Mouse (Mus musculus) limb, embryonic 12.5 days (tissue): ENCODE results near the gene Cd300lg. TPM values are rescaled to one million over a fixed set of nuclear protein-coding genes. Genes with fewer than 3 reads are reported as not detected.

Experiments
- ATAC-seq: fragments of 200-750 bp; cut with Nextera tagmentation; 2 replicates; pipeline ENCODE4 v1.8.0; 2017; ENCODE audit warnings: low read depth, moderate TSS enrichment; ENCODE audit not compliant: insufficient number of reproducible peaks, insufficient read depth, low FRiP score, low TSS enrichment
- H3K27ac ChIP-seq: fragments of 300-500 bp; sonication (generic); 2 replicates; pipeline ENCODE4 v1.5.1; 2016; ENCODE audit warnings: mild to moderate bottlenecking, moderate library complexity
- H3K27me3 ChIP-seq: fragments of 300-500 bp; sonication (generic); 2 replicates; pipeline ENCODE4 v1.6.1; 2016; ENCODE audit warnings: mild to moderate bottlenecking, moderate library complexity
- H3K36me3 ChIP-seq: fragments of 300-500 bp; sonication (generic); 2 replicates; pipeline ENCODE4 v1.6.1; 2016; ENCODE audit warnings: mild to moderate bottlenecking, moderate library complexity
- H3K4me1 ChIP-seq: fragments of 300-500 bp; sonication (generic); replicated peaks from 2 replicates; pipeline ENCODE4 v1.6.1; 2016
- H3K4me2 ChIP-seq: fragments of 300-500 bp; sonication (generic); 2 replicates; pipeline ENCODE4 v1.6.1; 2016; ENCODE audit warnings: mild to moderate bottlenecking, moderate library complexity
- H3K4me3 ChIP-seq: fragments of 300-500 bp; sonication (generic); replicated peaks from 2 replicates; pipeline ENCODE4 v1.5.1; 2016; ENCODE audit warnings: mild to moderate bottlenecking
- H3K9ac ChIP-seq: fragments of 300-500 bp; sonication (generic); replicated peaks from 2 replicates; pipeline ENCODE4 v1.6.1; 2016; ENCODE audit warnings: mild to moderate bottlenecking, moderate library complexity
- H3K9me3 ChIP-seq: fragments of 300-500 bp; sonication (generic); 2 replicates; pipeline ENCODE4 v1.6.1; 2016; ENCODE audit warnings: mild to moderate bottlenecking, moderate library complexity
- WGBS: fragments of 180-500 bp; shearing (Covaris S2); methylation state at CpG from one replicate; pipeline ENCODE4 v1.1.7; 2016; 5-methylcytosine and 5-hydroxymethylcytosine counted together
- polyA plus RNA-seq: library from polyadenylated mRNA; unstranded; fragments of >200 nt; fragmentation: Nextera tagmentation; extraction: Ambion mirVana; gene quantifications from 2 replicates; pipeline ENCODE4 v1.2.1, GENCODE M21; 2016

Cd300lg gene
- polyA plus RNA-seq, 1 experiment from 2014 or later = 0.70 TPM

DNA sequence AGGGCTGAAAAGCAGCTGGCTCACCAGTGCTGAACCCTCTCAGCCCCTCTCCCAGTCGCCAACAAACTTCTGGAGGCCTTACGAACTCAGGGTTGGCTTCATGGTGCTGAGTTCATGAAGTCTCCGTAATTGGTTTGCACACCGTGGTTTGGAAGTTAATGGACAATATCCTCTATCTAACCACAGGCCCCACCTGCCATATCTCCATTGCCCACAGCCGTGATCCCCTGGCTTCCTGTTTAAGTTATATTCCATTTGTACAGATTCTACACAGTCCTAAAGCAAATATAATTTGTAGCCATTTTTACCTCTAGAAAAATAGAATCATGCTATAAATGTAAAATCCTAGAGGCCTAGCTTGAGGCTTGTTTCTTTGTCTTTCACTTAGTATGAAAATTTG is 31.4 kb downstream of the Cd300lg start:
- Histone ChIP-seq H3K27ac (no peak overlapping the region), H3K36me3 (peaks cover 21% of the 10 kb centered on the region; the same call in 1 of the 2 replicates), H3K4me1 (peaks cover 13% of the 10 kb centered on the region), H3K4me2 (no peak overlapping the region), H3K9me3 (no peaks in the 10 kb centered on the region), H3K9ac (no peak overlapping the region), H3K4me3 (no peak overlapping the region), H3K27me3 (peaks cover 19% of the 10 kb centered on the region)
- no peak for ATAC-seq
- WGBS = 82% methylated on average over 5 of the region's 5 CpGs

DNA sequence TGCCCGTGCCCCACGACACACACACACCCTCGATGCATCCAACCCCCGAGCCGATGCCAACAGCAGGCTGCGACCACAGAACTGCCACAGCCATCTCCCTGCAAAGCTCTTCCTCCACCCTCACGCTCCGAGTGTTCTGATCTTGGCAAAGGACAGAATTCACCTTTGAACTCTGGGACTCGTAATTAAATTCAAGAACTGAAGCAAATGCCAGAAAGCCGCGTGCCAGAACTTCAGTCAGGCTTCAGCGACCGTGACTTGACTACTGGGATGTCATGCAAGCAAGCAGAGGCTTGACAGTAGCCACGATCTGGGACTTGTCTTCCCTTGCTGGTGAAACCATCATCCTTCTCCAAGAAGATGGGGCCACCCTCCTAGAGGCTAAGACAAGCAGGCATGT is 32.4 kb downstream of the Cd300lg start:
- H3K9ac ChIP-seq = no peak overlapping the region
- peaks cover 7% of the 10 kb centered on the region for H3K4me1 ChIP-seq
- ATAC-seq = no peak
- peaks cover 19% of the 10 kb centered on the region for H3K27me3 ChIP-seq
- no peak overlapping the region for H3K4me2 ChIP-seq
- no peak overlapping the region for H3K27ac ChIP-seq
- peaks cover 31% of the 10 kb centered on the region; the same call in 1 of the 2 replicates for H3K36me3 ChIP-seq
- 77% methylated on average over 14 of the region's 14 CpGs for WGBS
- H3K9me3 ChIP-seq = no peaks in the 10 kb centered on the region
- no peak overlapping the region for H3K4me3 ChIP-seq

DNA sequence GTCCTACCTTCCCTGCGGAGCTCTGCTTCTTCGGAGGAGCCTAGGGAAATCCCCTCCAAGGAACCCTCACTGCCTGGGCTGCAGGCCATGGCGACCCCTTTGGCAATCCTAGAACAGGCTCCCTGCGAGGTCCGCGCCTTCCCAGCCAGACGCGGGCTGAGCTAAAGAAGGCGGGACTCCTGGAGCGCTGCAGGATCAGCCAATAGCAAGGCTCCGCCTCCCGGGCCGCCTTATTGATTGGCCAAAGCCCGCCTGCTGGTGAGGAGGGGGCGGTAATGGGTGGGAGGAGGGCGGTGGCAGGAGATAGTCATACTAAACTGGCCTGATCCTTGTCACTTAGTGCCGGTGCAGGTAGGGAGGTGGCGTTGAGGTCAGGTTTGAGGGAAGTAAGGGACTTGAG is 41.0 kb downstream of the Cd300lg start:
- Histone ChIP-seq H3K4me1 (peaks cover 28% of the 10 kb centered on the region), H3K4me2 (peak overlapping the region; percentile 76), H3K27ac (no peak overlapping the region), H3K9me3 (peaks cover 4% of the 10 kb centered on the region; the same call in 1 of the 2 replicates), H3K36me3 (peaks cover 24% of the 10 kb centered on the region; the same call in 1 of the 2 replicates), H3K4me3 (peak overlapping the region; percentile 45), H3K9ac (peak overlapping the region; percentile 53), H3K27me3 (no peaks in the 10 kb centered on the region)
- peak; percentile 66 for ATAC-seq
- WGBS = under 1% methylated on average over 18 of the region's 18 CpGs

DNA sequence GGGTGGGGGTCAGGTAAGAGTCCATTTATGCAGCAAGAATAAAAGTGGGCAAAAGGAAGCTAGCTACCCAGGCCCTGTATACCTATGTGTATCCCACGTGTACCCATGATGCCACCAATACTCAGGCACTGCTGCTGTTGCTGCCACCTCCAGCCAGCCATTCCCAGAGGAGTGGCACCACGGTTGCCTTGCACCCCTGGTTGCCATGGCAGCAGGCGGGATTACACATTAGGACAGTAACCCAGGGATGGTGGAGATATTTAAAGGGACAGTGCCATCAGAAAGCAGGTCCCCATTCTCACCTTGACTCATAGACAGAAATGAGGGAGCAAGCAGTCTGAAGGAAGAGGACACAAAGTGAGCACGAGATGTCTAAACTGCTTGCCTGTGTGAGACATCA is 41.9 kb downstream of the Cd300lg start:
- Histone ChIP-seq H3K4me2 (no peak overlapping the region), H3K9ac (no peak overlapping the region), H3K4me3 (no peak overlapping the region), H3K36me3 (peaks cover 15% of the 10 kb centered on the region; the same call in 1 of the 2 replicates), H3K9me3 (peaks cover 4% of the 10 kb centered on the region; the same call in 1 of the 2 replicates), H3K4me1 (peaks cover 28% of the 10 kb centered on the region), H3K27me3 (no peaks in the 10 kb centered on the region), H3K27ac (no peak overlapping the region)
- 63% methylated on average over 4 of the region's 4 CpGs for WGBS
- no peak for ATAC-seq

DNA sequence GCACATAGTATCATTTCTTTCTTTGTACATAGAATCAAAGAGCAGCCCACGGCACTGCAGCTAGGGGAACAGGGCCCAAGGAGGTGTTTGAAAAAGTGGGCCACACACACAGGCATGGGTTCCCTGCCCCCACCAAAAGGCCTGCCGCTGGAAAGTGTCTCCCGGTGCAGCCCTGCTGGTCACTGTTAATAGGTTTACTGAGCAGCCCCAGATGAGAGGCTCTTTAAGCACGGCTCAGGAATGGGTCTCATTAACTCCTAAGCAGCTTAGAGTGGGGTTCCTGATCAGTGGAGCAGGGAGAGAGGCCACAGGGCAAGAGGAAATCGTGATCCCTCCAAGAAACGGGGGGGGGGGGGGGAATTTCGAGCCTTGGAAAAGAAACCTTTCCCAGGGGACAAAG is 42.9 kb downstream of the Cd300lg start:
- Histone ChIP-seq H3K4me2 (no peak overlapping the region), H3K9ac (no peak overlapping the region), H3K27ac (peak overlapping the region; percentile 59; the same call in 1 of the 2 replicates), H3K4me3 (no peak overlapping the region), H3K9me3 (peaks cover 4% of the 10 kb centered on the region; the same call in 1 of the 2 replicates), H3K27me3 (no peaks in the 10 kb centered on the region), H3K4me1 (peaks cover 29% of the 10 kb centered on the region), H3K36me3 (peaks cover 5% of the 10 kb centered on the region; the same call in 1 of the 2 replicates)
- no peak for ATAC-seq
- 22% methylated on average over 6 of the region's 7 CpGs for WGBS

DNA sequence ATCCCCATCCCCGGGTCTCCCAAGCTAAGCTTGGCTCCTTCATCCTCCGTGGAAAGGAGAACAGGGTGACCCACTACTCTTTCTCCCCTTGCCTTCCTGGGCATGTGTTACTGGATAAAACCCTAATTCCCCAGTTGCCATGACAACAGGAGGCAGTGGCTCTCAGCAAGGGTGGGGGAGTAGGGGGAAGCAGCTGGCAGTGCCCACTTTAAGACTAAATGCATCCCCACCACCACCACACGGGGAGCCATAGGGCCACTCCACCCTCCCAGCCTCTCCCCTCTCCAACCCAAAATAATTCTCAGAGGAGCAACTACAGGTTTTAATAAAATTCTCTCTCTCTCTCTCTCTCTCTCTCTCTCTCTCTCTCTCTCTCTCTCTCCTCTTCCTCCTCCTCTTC is 45.0 kb downstream of the Cd300lg start:
- H3K36me3 ChIP-seq = 0 out of 2 replicates have a peak, but pooled peaks cover 4% of the 10 kb centered on the region
- H3K4me1 ChIP-seq = peaks cover 38% of the 10 kb centered on the region
- WGBS = 8% methylated on average over 3 of the region's 3 CpGs
- no peaks in the 10 kb centered on the region for H3K27me3 ChIP-seq
- ATAC-seq = no peak
- H3K9ac ChIP-seq = peak overlapping the region; percentile 69
- peak overlapping the region; percentile 92 for H3K27ac ChIP-seq
- peak overlapping the region; percentile 90 for H3K4me2 ChIP-seq
- peaks cover 4% of the 10 kb centered on the region; the same call in 1 of the 2 replicates for H3K9me3 ChIP-seq
- peak overlapping the region; percentile 70 for H3K4me3 ChIP-seq

DNA sequence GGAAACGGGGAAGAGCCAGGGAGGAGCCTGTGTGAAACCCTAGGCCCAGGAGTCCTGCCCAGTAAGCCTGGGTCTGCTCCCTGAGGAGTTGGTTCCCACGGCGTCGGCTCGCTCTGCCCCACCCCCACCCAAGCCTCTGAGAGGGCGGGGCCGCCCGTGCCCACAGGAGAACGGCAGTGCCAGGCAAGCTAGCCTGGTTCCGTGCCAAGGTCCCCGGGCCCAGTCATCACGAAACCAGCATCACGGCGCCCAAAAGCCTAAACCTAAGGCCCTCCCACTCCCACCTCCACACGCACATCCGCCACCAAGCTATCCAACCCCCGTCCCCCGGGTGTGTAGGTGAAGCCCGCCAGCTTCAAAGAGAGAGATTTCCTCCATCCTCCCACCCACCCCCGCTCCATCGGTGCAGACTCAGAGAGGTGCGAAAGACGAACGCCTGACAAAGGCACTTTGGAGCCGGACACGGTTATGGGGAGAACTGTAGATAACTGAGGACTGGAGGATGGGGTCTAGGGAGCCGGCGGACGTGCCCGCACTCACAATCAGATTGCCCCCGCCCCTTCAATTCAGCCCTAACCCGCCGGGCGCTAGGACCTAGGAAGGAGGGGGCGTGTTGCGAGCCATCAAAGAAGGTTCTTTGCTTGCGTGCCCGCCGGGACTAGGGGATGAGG is 45.9 kb downstream of the Cd300lg start:
- peak; percentile 64 for ATAC-seq
- H3K9ac ChIP-seq = peak overlapping the region; percentile 69

DNA sequence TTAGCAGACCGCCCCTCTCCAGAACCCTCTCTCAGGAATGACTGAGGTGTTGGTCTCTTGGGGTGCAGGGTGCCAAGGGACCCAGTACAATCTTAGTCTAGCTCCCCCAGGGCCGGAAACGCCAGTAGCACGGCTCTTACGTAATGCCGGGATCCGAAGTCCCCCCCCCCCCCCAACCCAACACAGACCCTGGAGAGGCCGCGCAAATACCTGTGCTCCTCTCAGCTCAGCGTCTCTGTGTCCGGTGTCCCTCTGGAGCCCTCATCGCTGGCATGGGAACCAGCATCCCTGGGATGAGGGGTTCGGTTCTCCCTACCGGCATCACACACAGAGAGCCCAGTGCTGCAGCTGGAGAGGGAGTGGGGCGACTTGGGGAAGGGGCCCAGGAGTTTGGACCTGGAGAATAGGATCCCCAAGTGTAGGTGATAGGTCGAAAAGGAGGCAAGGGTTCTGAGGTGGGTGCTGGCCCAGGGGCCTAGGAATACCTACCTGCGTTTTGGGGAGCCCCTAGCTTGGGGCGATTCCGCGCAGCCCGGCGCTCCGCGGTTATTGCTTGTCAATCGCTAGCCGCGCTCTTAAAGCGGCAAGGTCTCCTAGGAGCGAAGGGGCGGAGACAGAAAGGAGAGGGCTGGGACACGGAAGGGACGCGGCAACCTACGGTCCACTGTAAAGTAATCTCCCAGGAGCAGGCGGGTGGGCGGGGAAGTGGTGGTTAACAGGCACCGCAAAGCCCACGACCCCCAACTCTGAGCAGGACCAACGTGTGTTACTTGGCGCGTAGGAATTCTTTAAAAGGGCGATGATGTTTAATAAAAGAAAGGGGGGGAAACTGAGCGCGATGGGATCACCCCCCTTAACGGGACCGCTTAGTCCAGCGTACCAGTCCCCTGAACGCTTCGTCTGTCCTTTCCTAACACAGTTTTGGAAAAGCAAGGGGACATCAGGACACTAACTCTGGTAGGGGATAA is 46.9 kb downstream of the Cd300lg start, which contains the start of gene Mpp2:
TSS of gene Mpp2 (minus strand) at position 585 of the 968 bp plus-strand sequence.
- peaks cover 24% of the 10 kb centered on the region for H3K4me1 ChIP-seq
- WGBS = under 1% methylated on average over 49 of the region's 49 CpGs
- peak within 1 kb of the TSS; percentile 90 for H3K4me2 ChIP-seq
- 0 out of 2 replicates have a peak, but pooled peaks cover 4% of the 10 kb centered on the region for H3K36me3 ChIP-seq
- peaks cover 3% of the 10 kb centered on the region; the same call in 1 of the 2 replicates for H3K27me3 ChIP-seq
- peak within 1 kb of the TSS; percentile 69 for H3K9ac ChIP-seq
- peak; percentile 56 for ATAC-seq
- H3K9me3 ChIP-seq = peaks cover 4% of the 10 kb centered on the region; the same call in 1 of the 2 replicates
- peak within 1 kb of the TSS; percentile 92 for H3K27ac ChIP-seq
- H3K4me3 ChIP-seq = peak within 1 kb of the TSS; percentile 70

More for the DNA sequence above, 45.9 kb downstream of the Cd300lg start:
- peak overlapping the region; percentile 92 for H3K27ac ChIP-seq
- 0 out of 2 replicates have a peak, but pooled peaks cover 4% of the 10 kb centered on the region for H3K36me3 ChIP-seq
- peak overlapping the region; percentile 90 for H3K4me2 ChIP-seq
- under 1% methylated on average over 39 of the region's 39 CpGs for WGBS
- H3K27me3 ChIP-seq = peaks cover 3% of the 10 kb centered on the region; the same call in 1 of the 2 replicates
- H3K9me3 ChIP-seq = peaks cover 4% of the 10 kb centered on the region; the same call in 1 of the 2 replicates
- H3K4me1 ChIP-seq = peaks cover 30% of the 10 kb centered on the region
- H3K4me3 ChIP-seq = peak overlapping the region; percentile 70

DNA sequence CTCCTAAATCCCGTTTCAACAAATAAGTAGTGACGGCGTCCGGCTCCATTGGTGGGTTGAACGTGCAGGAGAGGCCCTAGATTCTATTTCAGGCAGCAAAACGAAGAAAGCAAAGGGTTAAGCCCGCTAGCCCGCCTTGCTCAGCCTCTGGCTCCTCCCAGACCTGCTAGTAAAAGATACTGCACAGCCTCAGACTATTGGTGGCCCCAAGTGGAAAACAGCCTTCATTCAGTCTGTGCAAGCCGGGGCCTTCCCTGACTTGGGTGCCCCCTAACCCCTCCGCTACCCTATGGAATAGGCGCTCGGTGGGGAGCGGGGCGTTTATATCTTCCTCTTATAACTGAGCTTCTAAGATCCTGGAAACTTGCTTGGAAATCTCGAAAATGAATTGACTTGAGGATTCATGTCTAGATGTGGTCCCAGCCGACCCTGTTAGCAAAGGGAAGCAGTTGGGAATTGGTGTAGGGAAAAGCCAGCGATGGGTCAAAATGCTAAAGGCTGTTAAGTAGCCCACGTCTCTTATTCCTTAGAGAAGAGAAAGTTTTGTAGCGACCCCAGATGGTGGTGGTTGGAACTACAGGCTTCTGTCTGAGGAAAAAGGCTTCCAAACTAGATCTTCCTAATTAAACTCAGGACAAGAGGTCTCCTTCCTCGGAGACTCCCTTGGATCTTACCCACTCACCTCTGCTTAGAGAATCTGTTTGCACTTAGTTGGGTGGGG is 47.9 kb downstream of the Cd300lg start:
- peak; percentile 53 for ATAC-seq
- Histone ChIP-seq H3K36me3 (no peaks in the 10 kb centered on the region), H3K4me3 (peak overlapping the region; percentile 70), H3K27me3 (peaks cover 3% of the 10 kb centered on the region; the same call in 1 of the 2 replicates), H3K9me3 (no peaks in the 10 kb centered on the region), H3K9ac (peak overlapping the region; percentile 69), H3K4me2 (peak overlapping the region; percentile 90), H3K27ac (peak overlapping the region; percentile 92), H3K4me1 (peaks cover 24% of the 10 kb centered on the region)
- under 1% methylated on average over 20 of the region's 20 CpGs for WGBS

DNA sequence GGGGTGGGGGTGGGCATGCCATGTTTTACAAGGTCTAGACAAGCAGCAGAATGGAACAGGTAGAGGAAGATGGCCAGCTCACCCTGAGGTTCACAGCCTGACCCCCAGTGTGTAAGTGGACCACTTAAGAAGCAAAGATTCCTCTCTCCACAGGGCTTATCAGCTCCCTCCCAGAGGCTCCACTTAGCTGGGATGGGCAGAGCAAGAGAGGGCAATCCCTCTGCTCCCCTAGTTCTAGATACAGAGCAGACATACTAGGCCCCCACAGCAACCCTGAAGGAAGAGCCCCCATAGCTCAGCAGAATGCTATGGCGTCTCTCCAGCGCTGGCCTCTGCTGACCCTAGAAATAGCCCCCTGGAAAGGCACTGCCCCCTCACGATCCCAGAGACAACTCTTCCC is 54.4 kb downstream of the Cd300lg start:
- H3K27me3 ChIP-seq = peaks cover 32% of the 10 kb centered on the region
- H3K4me3 ChIP-seq = no peak overlapping the region
- ATAC-seq = no peak
- H3K9ac ChIP-seq = no peak overlapping the region; the same call in 1 of the 2 replicates
- no peaks in the 10 kb centered on the region for H3K9me3 ChIP-seq
- no peaks in the 10 kb centered on the region for H3K36me3 ChIP-seq
- 83% methylated on average over 3 of the region's 3 CpGs for WGBS
- no peak overlapping the region for H3K4me2 ChIP-seq
- no peak overlapping the region for H3K27ac ChIP-seq
- peaks cover 15% of the 10 kb centered on the region; the same call in 1 of the 2 replicates for H3K4me1 ChIP-seq
